Mouse (Mus musculus) layer of hippocampus, adult 2 months (tissue): ENCODE measurements around the gene Zfp524. TPM values are rescaled to one million over a fixed set of nuclear protein-coding genes. Genes with fewer than 3 reads are reported as not detected.
"Not testable (repeated sequence)": the region's sequence is repeated elsewhere in the genome, so short reads cannot be mapped to it uniquely, and the experiment has no call there.

Experiments
- DNase-seq, 2 experiments: peaks; one replicate each; pipeline ENCODE4 v3.0.0; 2022; ENCODE audit warnings: low spot score in 2 of 2
- H3K27ac ChIP-seq: fragments of 200-600 bp; 2 replicates; pipeline ENCODE4 v1.8.1; 2022
- H3K4me3 ChIP-seq: fragments of 200-600 bp; 2 replicates; pipeline ENCODE4 v1.8.1; 2022; ENCODE audit warnings: mild to moderate bottlenecking
- CTCF ChIP-seq: fragments of 200-600 bp; conservative IDR thresholded peaks from 2 replicates; pipeline ENCODE4 v1.8.1; 2022; ENCODE audit warnings: antibody characterized with exemption, mild to moderate bottlenecking, moderate library complexity
- total RNA-seq, 2 experiments: library from RNA; stranded (reverse); gene quantifications; 2 replicates each; pipeline ENCODE4 v1.2.3; 2021

Zfp524 gene
- total RNA-seq, 2 experiments from 2014 or later, result 7.0 to 8.1 TPM

- no peak for TF ChIP-seq CTCF
- peak within 1 kb of the TSS; percentile 94 for H3K27ac ChIP-seq
- peak; percentile 92 to 98 for DNase-seq
- H3K4me3 ChIP-seq, result peak within 1 kb of the TSS; percentile 79
Measured at GRCm38 (mm10) chr7:4996003-4996895, 18.0 kb upstream of the Zfp524 start, which contains the start of gene Zfp579. Gene Zfp579 (minus strand): TSS chr7:4996158.

- peak overlapping the region; percentile 79 for H3K4me3 ChIP-seq
- no peak for DNase-seq
- TF ChIP-seq CTCF, result no peak; the same call in 1 of the 2 replicates
- H3K27ac ChIP-seq, result peak overlapping the region; percentile 94
Measured at GRCm38 (mm10) chr7:4996934-4997333, 17.3 kb upstream of the Zfp524 start.

GRCm38 (mm10) chr7:4999876-5000275 lies 14.3 kb upstream of the Zfp524 start:
- TF ChIP-seq CTCF, result peak; percentile 75
- H3K4me3 ChIP-seq, result no peak overlapping the region
- H3K27ac ChIP-seq, result no peak overlapping the region
- DNase-seq, result no peak

GRCm38 (mm10) chr7:5002876-5003275 lies 11.3 kb upstream of the Zfp524 start:
- DNase-seq, H3K4me3 ChIP-seq, H3K27ac ChIP-seq: not testable (repeated sequence)

GRCm38 (mm10) chr7:5008229-5008628 lies 6.0 kb upstream of the Zfp524 start:
- Histone ChIP-seq H3K27ac (no peak overlapping the region), H3K4me3 (no peak overlapping the region)
- DNase-seq, result no peak
- 0 out of 2 replicates have a peak, but pooled peaks have one; percentile 4 for TF ChIP-seq CTCF

- no peak for TF ChIP-seq CTCF
- Histone ChIP-seq H3K4me3 (no peak overlapping the region), H3K27ac (no peak overlapping the region)
- DNase-seq, result no peak
Measured at GRCm38 (mm10) chr7:5012681-5013513, 1.3 kb upstream of the Zfp524 start.

GRCm38 (mm10) chr7:5015118-5016001 lies 1.1 kb downstream of the Zfp524 start, which contains the start of gene Gm44973:
Gene Gm44973 (plus strand): TSS chr7:5015496.
- peak; percentile 91 to 92 for DNase-seq
- H3K27ac ChIP-seq, result peak within 1 kb of the TSS; percentile 97
- no peak; the same call in 1 of the 2 replicates for TF ChIP-seq CTCF
- H3K4me3 ChIP-seq, result peak within 1 kb of the TSS; percentile 91

- no peak for TF ChIP-seq CTCF
- peak overlapping the region; percentile 97 for H3K27ac ChIP-seq
- peak overlapping the region; percentile 91 for H3K4me3 ChIP-seq
- no peak for DNase-seq
Measured at GRCm38 (mm10) chr7:5016057-5016456, 1.8 kb downstream of the Zfp524 start.

- DNase-seq, result no peak
- Histone ChIP-seq H3K27ac (no peak overlapping the region), H3K4me3 (no peak overlapping the region)
- TF ChIP-seq CTCF, result no peak
Measured at GRCm38 (mm10) chr7:5016920-5017319, 2.7 kb downstream of the Zfp524 start.

- TF ChIP-seq CTCF, result peak; percentile 59
- no peak overlapping the region for H3K27ac ChIP-seq
- DNase-seq, result no peak
- H3K4me3 ChIP-seq, result no peak overlapping the region
Measured at GRCm38 (mm10) chr7:5017352-5017751, 3.1 kb downstream of the Zfp524 start.

- no peak for DNase-seq
- no peak overlapping the region for H3K27ac ChIP-seq
- TF ChIP-seq CTCF, result no peak
- no peak overlapping the region for H3K4me3 ChIP-seq
Measured at GRCm38 (mm10) chr7:5017931-5018330, 3.7 kb downstream of the Zfp524 start.

GRCm38 (mm10) chr7:5019576-5019975 lies 5.4 kb downstream of the Zfp524 start:
- H3K4me3 ChIP-seq, result peak overlapping the region; percentile 92
- not testable (repeated sequence) for DNase-seq
- peak overlapping the region; percentile 96 for H3K27ac ChIP-seq
